Mouse (Mus musculus) 3134 (cell line): ENCODE data around the gene Syngr3.
A peak's percentile ranks its signal among the peaks of the same experiment; 100 is the strongest.
"Not testable (repeated sequence)": the region's sequence is repeated elsewhere in the genome, so short reads cannot be mapped to it uniquely, and the experiment has no call there.

ENCODE experiments used
- DNase-seq: peaks from one replicate; pipeline ENCODE4 v3.0.0-alpha.2; 2011; ENCODE audit warnings: low spot score; ENCODE audit not compliant: insufficient read length; ENCODE audit errors: extremely low read depth

The Syngr3 gene

GRCm38 (mm10) chr17:24689251-24690081 lies at the start of gene Syngr3:
Syngr3 (minus strand) TSS chr17:24689955.
- DNase-seq, result no peak

GRCm38 (mm10) chr17:24738238-24738637 lies 48.5 kb upstream of the Syngr3 start:
- DNase-seq, result no peak

- no peak for DNase-seq
These were observed 47.5 kb upstream of the Syngr3 start for GRCm38 (mm10) chr17:24737135-24737810.

GRCm38 (mm10) chr17:24736330-24737051 lies 46.7 kb upstream of the Syngr3 start, which contains the start of gene Msrb1:
Msrb1 (plus strand) TSS chr17:24736642.
- DNase-seq, result peak; percentile 94

GRCm38 (mm10) chr17:24735446-24735845 lies 45.7 kb upstream of the Syngr3 start:
- no peak for DNase-seq

GRCm38 (mm10) chr17:24734513-24734912 lies 44.8 kb upstream of the Syngr3 start:
- DNase-seq, result no peak

- peak; percentile 40 for DNase-seq
These were observed 43.8 kb upstream of the Syngr3 start for GRCm38 (mm10) chr17:24733434-24734050.

GRCm38 (mm10) chr17:24732233-24732935 lies 42.6 kb upstream of the Syngr3 start:
- no peak for DNase-seq

GRCm38 (mm10) chr17:24730787-24731186 lies 41.0 kb upstream of the Syngr3 start:
- DNase-seq, result no peak

- no peak for DNase-seq
These were observed 39.3 kb upstream of the Syngr3 start for GRCm38 (mm10) chr17:24729067-24729466.

GRCm38 (mm10) chr17:24728184-24728583 lies 38.4 kb upstream of the Syngr3 start:
- DNase-seq, result no peak

- DNase-seq, result no peak
These were observed 37.9 kb upstream of the Syngr3 start, which contains the start of gene Rpl3l for GRCm38 (mm10) chr17:24727618-24728017. Rpl3l (plus strand) TSS chr17:24727820.

GRCm38 (mm10) chr17:24725637-24726390 lies 36.1 kb upstream of the Syngr3 start:
- DNase-seq, result no peak

GRCm38 (mm10) chr17:24724184-24724583 lies 34.4 kb upstream of the Syngr3 start, which contains the start of gene Ndufb10:
Ndufb10 (minus strand) TSS chr17:24724478.
- DNase-seq, result peak; percentile 92

- DNase-seq, result no peak
These were observed 34.1 kb upstream of the Syngr3 start for GRCm38 (mm10) chr17:24723881-24724180.

- DNase-seq, result no peak
These were observed 33.5 kb upstream of the Syngr3 start for GRCm38 (mm10) chr17:24723122-24723880.

- peak; percentile 62 for DNase-seq
These were observed 32.6 kb upstream of the Syngr3 start for GRCm38 (mm10) chr17:24722220-24722924.

GRCm38 (mm10) chr17:24721383-24721955 lies 31.7 kb upstream of the Syngr3 start:
- DNase-seq, result not testable (repeated sequence)
